Mouse (Mus musculus) CH12.LX (cell line): ENCODE measurements around the gene Dnajc13. TPM values are rescaled to one million over a fixed set of nuclear protein-coding genes. Genes with fewer than 3 reads are reported as not detected.

ENCODE experiments used
- DNase-seq: peaks from one replicate; pipeline ENCODE4 v3.0.0-alpha.2; 2013; ENCODE audit errors: extremely low read depth
- H3K27ac ChIP-seq: 2 replicates; pipeline ENCODE4 v1.5.1; 2012; ENCODE audit warnings: low read depth, mild to moderate bottlenecking, control low read depth, moderate library complexity; ENCODE audit not compliant: insufficient read depth
- H3K27me3 ChIP-seq: replicated peaks from 2 replicates; pipeline ENCODE3; 2012; ENCODE audit warnings: inconsistent platforms
- H3K36me3 ChIP-seq, 2 experiments: replicated peaks in 1 of 2; 2 replicates each; pipeline versions ENCODE3 to v1.6.1; 2012; ENCODE audit warnings: inconsistent platforms in 1 of 2, low read length in 1 of 2, mild to moderate bottlenecking in 1 of 2, mixed read lengths in 1 of 2, moderate library complexity in 1 of 2; ENCODE audit not compliant: control insufficient read depth in 1 of 2, insufficient read depth in 1 of 2
- H3K4me1 ChIP-seq, 2 experiments: 2 replicates each; pipeline ENCODE4 v1.6.1; 2012; ENCODE audit warnings: inconsistent platforms in 1 of 2, moderate library complexity in 1 of 2; ENCODE audit not compliant: insufficient read depth in 2 of 2, control insufficient read depth in 1 of 2
- H3K4me2 ChIP-seq: 2 replicates; pipeline ENCODE4 v1.6.1; 2012; ENCODE audit warnings: low read depth, mild to moderate bottlenecking, control low read depth; ENCODE audit not compliant: poor library complexity, insufficient read depth, severe bottlenecking
- H3K4me3 ChIP-seq, 3 experiments: fragments of 150-350 bp in 1 of 3; sonication (generic) in 1 of 3; replicated peaks in 1 of 3; 2 replicates each; pipeline versions ENCODE3 to v1.5.1; 2011 to 2012; ENCODE audit warnings: low read depth in 2 of 3, low read length in 2 of 3, mild to moderate bottlenecking in 2 of 3, moderate library complexity in 2 of 3, control low read depth in 1 of 3, improper control_type of control experiment in 1 of 3, inconsistent platforms in 1 of 3, mixed read lengths in 1 of 3; ENCODE audit not compliant: poor library complexity in 1 of 3
- H3K79me2 ChIP-seq: replicated peaks from 2 replicates; pipeline ENCODE4 v1.6.1; 2012; ENCODE audit warnings: mild to moderate bottlenecking, moderate library complexity; ENCODE audit not compliant: control insufficient read depth, poor library complexity, insufficient read depth, severe bottlenecking; ENCODE audit errors: extremely low read depth
- H3K9ac ChIP-seq: 2 replicates; pipeline ENCODE4 v1.6.1; 2012; ENCODE audit warnings: low read depth, mild to moderate bottlenecking, control low read depth, moderate library complexity; ENCODE audit not compliant: insufficient read depth
- H3K9me3 ChIP-seq: replicated peaks from 2 replicates; pipeline ENCODE3; 2012; ENCODE audit warnings: low read length, inconsistent platforms, mixed read lengths
- BHLHE40 ChIP-seq: IDR thresholded peaks from 2 replicates; pipeline ENCODE4 v1.6.1; 2011; ENCODE audit warnings: mild to moderate bottlenecking, low read depth, low read length, improper control_type of control experiment
- CHD1 ChIP-seq: IDR thresholded peaks from 2 replicates; pipeline ENCODE4 v1.6.1; 2012; ENCODE audit warnings: low read depth, low read length, improper control_type of control experiment, inconsistent platforms
- CHD2 ChIP-seq: IDR thresholded peaks from 2 replicates; pipeline ENCODE4 v1.6.1; 2011; ENCODE audit warnings: low read length, improper control_type of control experiment
- HCFC1 ChIP-seq: IDR thresholded peaks from 2 replicates; pipeline ENCODE4 v1.6.1; 2012; ENCODE audit warnings: low read depth, mild to moderate bottlenecking, inconsistent platforms, low read length, improper control_type of control experiment
- JUN ChIP-seq: IDR thresholded peaks from 2 replicates; pipeline ENCODE4 v1.6.1; 2011; ENCODE audit warnings: low read depth, mild to moderate bottlenecking, low read length, improper control_type of control experiment, moderate library complexity; ENCODE audit not compliant: insufficient read depth
- JUND ChIP-seq: conservative IDR thresholded peaks from 2 replicates; pipeline ENCODE4 v1.6.1; 2011; ENCODE audit warnings: low read depth, low read length, improper control_type of control experiment
- KAT2A ChIP-seq: IDR thresholded peaks from 2 replicates; pipeline ENCODE4 v1.6.1; 2012; ENCODE audit warnings: low read length, improper control_type of control experiment, inconsistent platforms; ENCODE audit not compliant: insufficient replicate concordance
- MEF2A ChIP-seq: IDR thresholded peaks from 2 replicates; pipeline ENCODE4 v1.6.1; 2014; ENCODE audit warnings: low read depth, mild to moderate bottlenecking, inconsistent platforms, low read length, improper control_type of control experiment, borderline replicate concordance
- MXI1 ChIP-seq: IDR thresholded peaks from 2 replicates; pipeline ENCODE4 v1.6.1; 2011; ENCODE audit warnings: mild to moderate bottlenecking, low read depth, low read length, improper control_type of control experiment
- NELFE ChIP-seq: IDR thresholded peaks from 2 replicates; pipeline ENCODE4 v1.6.1; 2011; ENCODE audit warnings: low read depth, low read length, improper control_type of control experiment
- NRF1 ChIP-seq: IDR thresholded peaks from 2 replicates; pipeline ENCODE4 v1.6.1; 2014; ENCODE audit warnings: low read depth, mild to moderate bottlenecking, inconsistent platforms, low read length, improper control_type of control experiment, moderate library complexity
- PAX5 ChIP-seq: IDR thresholded peaks from 2 replicates; pipeline ENCODE4 v1.6.1; 2012; ENCODE audit warnings: low read length, inconsistent platforms, mixed read lengths
- POLR2AphosphoS2 ChIP-seq: IDR thresholded peaks from 2 replicates; pipeline ENCODE4 v1.6.1; 2011; ENCODE audit warnings: low read depth, low read length, improper control_type of control experiment
- RAD21 ChIP-seq: IDR thresholded peaks from 2 replicates; pipeline ENCODE4 v1.6.1; 2011; ENCODE audit warnings: low read depth, mild to moderate bottlenecking, low read length, improper control_type of control experiment, moderate library complexity
- RCOR1 ChIP-seq: conservative IDR thresholded peaks from 2 replicates; pipeline ENCODE4 v1.6.1; 2012; ENCODE audit warnings: low read depth, mild to moderate bottlenecking, inconsistent platforms, low read length, improper control_type of control experiment
- SIN3A ChIP-seq: IDR thresholded peaks from 2 replicates; pipeline ENCODE4 v1.6.1; 2012; ENCODE audit warnings: low read length, improper control_type of control experiment, inconsistent platforms
- TBP ChIP-seq: conservative IDR thresholded peaks from 2 replicates; pipeline ENCODE4 v1.6.1; 2011; ENCODE audit warnings: low read depth, low read length, improper control_type of control experiment
- USF2 ChIP-seq: conservative IDR thresholded peaks from 2 replicates; pipeline ENCODE4 v1.6.1; 2011; ENCODE audit warnings: low read depth, low read length, improper control_type of control experiment
- ZC3H11A ChIP-seq: IDR thresholded peaks from 2 replicates; pipeline ENCODE4 v1.6.1; 2012; ENCODE audit warnings: low read depth, mild to moderate bottlenecking, inconsistent platforms, low read length, improper control_type of control experiment
- ZMIZ1 ChIP-seq: IDR thresholded peaks from 2 replicates; pipeline ENCODE4 v1.6.1; 2012; ENCODE audit warnings: low read depth, mild to moderate bottlenecking, inconsistent platforms, low read length, improper control_type of control experiment
- ZNF384 ChIP-seq: IDR thresholded peaks from 2 replicates; pipeline ENCODE4 v1.6.1; 2012; ENCODE audit warnings: low read depth, low read length, improper control_type of control experiment, inconsistent platforms
- dilution Hi-C: fragments of 300-500 bp; cut with MboI; formaldehyde crosslinking; loops from 2 replicates; pipeline ENCODE4 v1.14.3; 2020; ENCODE audit warnings: low sequenced_read_pairs; ENCODE audit not compliant: extremely low pct_unique_long_range_greater_than_20kb, extremely low pct_ligation_motif_present
- in situ Hi-C: fragments of 300-500 bp; cut with MboI; formaldehyde crosslinking; loops from 3 replicates; pipeline ENCODE4 v1.14.3; 2019; ENCODE audit warnings: low sequenced_read_pairs, low pct_ligation_motif_present, low pct_unique_long_range_greater_than_20kb, mixed read lengths
- polyA plus RNA-seq: library from polyadenylated mRNA; unstranded; fragments of >175 nt; gene quantifications from 2 replicates; pipeline ENCODE4 v1.2.1, GENCODE M21; 2012; ENCODE audit warnings: low read depth; ENCODE audit not compliant: insufficient read length
- total RNA-seq, 2 experiments: library from RNA; depleted of rRNA; stranded (reverse); fragments of 300-350 nt in 1 of 2; fragments of >200 nt in 1 of 2; gene quantifications; 2 replicates each; pipeline ENCODE4 v1.2.3; 2012 to 2014

The Dnajc13 gene
- total and polyA plus RNA-seq, 3 experiments: 30.1 to 51.9 (median 30.4) TPM

GRCm38 (mm10) chr9:104254408-104255180, 8.1 kb downstream of the Dnajc13 start:
- peaks cover 4 to 46% of the 10 kb centered on the region in 2 experiments for H3K4me1 ChIP-seq
- no peak overlapping the region for H3K9ac ChIP-seq
- no peak for DNase-seq
- peaks cover 3 to 41% of the 10 kb centered on the region in 2 experiments for H3K36me3 ChIP-seq
- in situ Hi-C loops (no loop called here), dilution Hi-C loops (no loop called here)
- no peak overlapping the region for H3K4me2 ChIP-seq
- H3K4me3 ChIP-seq: no peak overlapping the region
- peaks cover 40% of the 10 kb centered on the region for H3K79me2 ChIP-seq
- no peaks in the 10 kb centered on the region for H3K27me3 ChIP-seq
- TF ChIP-seq RCOR1 (no peak), JUND (no peak), ZMIZ1 (no peak), USF2 (no peak), JUN (no peak), KAT2A (no peak)
- H3K9me3 ChIP-seq: no peaks in the 10 kb centered on the region
- H3K27ac ChIP-seq: no peak overlapping the region

GRCm38 (mm10) chr9:104252637-104253036, 10.1 kb downstream of the Dnajc13 start:
- peaks cover 8 to 51% of the 10 kb centered on the region in 2 experiments for H3K4me1 ChIP-seq
- TF ChIP-seq ZNF384 (no peak), USF2 (no peak), KAT2A (no peak), SIN3A (no peak), JUND (no peak), HCFC1 (no peak), PAX5 (no peak), RAD21 (no peak), MEF2A (no peak), TBP (no peak), BHLHE40 (no peak), MXI1 (no peak), CHD1 (no peak), ZMIZ1 (no peak), ZC3H11A (no peak), NRF1 (no peak), CHD2 (no peak), NELFE (no peak), POLR2AphosphoS2 (no peak)
- in situ Hi-C loops: no loop called here
- peaks cover 44% of the 10 kb centered on the region for H3K79me2 ChIP-seq
- no peak for DNase-seq
- dilution Hi-C loops: no loop called here
- H3K27ac ChIP-seq: no peak overlapping the region
- no peak overlapping the region for H3K9ac ChIP-seq
- H3K27me3 ChIP-seq: no peaks in the 10 kb centered on the region
- no peak overlapping the region for H3K4me2 ChIP-seq
- H3K36me3 ChIP-seq: peaks cover 3 to 32% of the 10 kb centered on the region in 2 experiments
- H3K4me3 ChIP-seq: no peak overlapping the region
- no peaks in the 10 kb centered on the region for H3K9me3 ChIP-seq
